Mouse (Mus musculus) embryonic facial prominence, embryonic 13.5 days (tissue): ENCODE results near the gene Slc35f6. TPM values are rescaled to one million over a fixed set of nuclear protein-coding genes. Genes with fewer than 3 reads are reported as not detected.

Experiments
- ATAC-seq: fragments of 200-750 bp; cut with Nextera tagmentation; 2 replicates; pipeline ENCODE4 v1.8.0; 2017; ENCODE audit warnings: low read depth; ENCODE audit not compliant: insufficient number of reproducible peaks, insufficient read depth, low FRiP score, low TSS enrichment
- H3K27ac ChIP-seq: fragments of 300-500 bp; sonication (generic); 2 replicates; pipeline ENCODE4 v1.5.1; 2015; ENCODE audit warnings: moderate library complexity, mild to moderate bottlenecking, inconsistent platforms
- H3K27me3 ChIP-seq: fragments of 300-500 bp; sonication (generic); 2 replicates; pipeline ENCODE4 v1.6.1; 2015; ENCODE audit warnings: mild to moderate bottlenecking, inconsistent platforms
- H3K36me3 ChIP-seq: fragments of 300-500 bp; sonication (generic); 2 replicates; pipeline ENCODE4 v1.6.1; 2015; ENCODE audit warnings: mild to moderate bottlenecking, inconsistent platforms
- H3K4me1 ChIP-seq: fragments of 300-500 bp; sonication (generic); 2 replicates; pipeline ENCODE4 v1.6.1; 2015; ENCODE audit warnings: inconsistent platforms
- H3K4me2 ChIP-seq: fragments of 300-500 bp; sonication (generic); 2 replicates; pipeline ENCODE4 v1.6.1; 2015; ENCODE audit warnings: moderate library complexity, mild to moderate bottlenecking, inconsistent platforms
- H3K4me3 ChIP-seq: fragments of 300-500 bp; sonication (generic); 2 replicates; pipeline ENCODE4 v1.5.1; 2015; ENCODE audit warnings: mild to moderate bottlenecking, inconsistent platforms
- H3K9ac ChIP-seq: fragments of 300-500 bp; sonication (generic); 2 replicates; pipeline ENCODE4 v1.6.1; 2015; ENCODE audit warnings: mild to moderate bottlenecking, inconsistent platforms
- H3K9me3 ChIP-seq: fragments of 300-500 bp; sonication (generic); 2 replicates; pipeline ENCODE4 v1.6.1; 2016; ENCODE audit warnings: inconsistent platforms
- WGBS: fragments of 180-500 bp; shearing (Covaris S2); methylation state at CpG from one replicate; pipeline ENCODE4 v1.1.7; 2015; ENCODE audit warnings: mixed read lengths; 5-methylcytosine and 5-hydroxymethylcytosine counted together
- polyA plus RNA-seq: library from polyadenylated mRNA; unstranded; fragments of >200 nt; fragmentation: Nextera tagmentation; extraction: Ambion mirVana; gene quantifications from 2 replicates; pipeline ENCODE4 v1.2.1, GENCODE M21; 2015

The Slc35f6 gene
- polyA plus RNA-seq, 1 experiment from 2014 or later: 25.0 TPM

DNA sequence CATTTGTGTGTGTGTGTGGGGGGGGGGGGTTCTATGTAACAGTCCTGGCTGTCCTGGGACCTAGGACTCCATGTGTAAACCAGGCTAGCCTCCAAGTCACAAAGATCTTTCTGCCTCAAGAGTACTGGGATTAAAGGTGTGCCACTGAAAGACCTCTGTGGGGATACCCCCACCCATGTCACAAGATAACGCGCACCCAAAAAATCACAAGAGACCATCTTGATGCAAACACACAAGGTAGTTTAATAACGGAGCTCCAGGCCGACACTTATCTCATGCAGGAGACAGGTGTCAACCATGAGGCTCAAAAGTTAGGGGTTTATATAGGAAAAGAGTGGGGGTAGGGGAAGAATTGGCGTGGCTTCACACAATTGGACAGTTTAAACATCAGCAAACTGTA, 13.1 kb downstream of the Slc35f6 start:
- H3K27me3 ChIP-seq: no peaks in the 10 kb centered on the region
- no peaks in the 10 kb centered on the region for H3K9me3 ChIP-seq
- ATAC-seq: no peak

DNA sequence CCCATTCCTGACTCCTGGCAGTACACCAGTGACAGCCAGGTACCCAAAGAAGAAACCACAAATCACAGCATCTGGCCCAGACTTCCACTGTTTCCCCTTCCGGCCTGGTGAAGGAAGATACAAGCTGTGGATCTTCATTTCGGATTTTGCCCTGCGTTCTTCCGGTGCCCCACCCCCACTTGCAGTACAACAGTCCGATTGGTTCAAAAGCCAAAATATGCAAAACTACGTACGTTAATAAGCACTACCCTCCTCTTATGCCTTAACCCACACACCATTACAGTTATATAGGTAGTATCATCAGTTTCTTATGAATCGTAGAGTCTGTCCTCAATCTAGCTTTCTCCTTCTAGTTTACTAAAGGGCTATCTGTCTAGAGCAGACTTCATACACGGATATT, 17.6 kb downstream of the Slc35f6 start:
- no peaks in the 10 kb centered on the region for H3K9me3 ChIP-seq

More for the DNA sequence above, 13.1 kb downstream of the Slc35f6 start:
- Histone ChIP-seq H3K4me2 (no peak overlapping the region), H3K4me3 (no peak overlapping the region), H3K27ac (no peak overlapping the region), H3K36me3 (peaks cover 33% of the 10 kb centered on the region), H3K4me1 (no peaks in the 10 kb centered on the region), H3K9ac (no peak overlapping the region)
- WGBS: 93% methylated on average over 5 of the region's 5 CpGs

DNA sequence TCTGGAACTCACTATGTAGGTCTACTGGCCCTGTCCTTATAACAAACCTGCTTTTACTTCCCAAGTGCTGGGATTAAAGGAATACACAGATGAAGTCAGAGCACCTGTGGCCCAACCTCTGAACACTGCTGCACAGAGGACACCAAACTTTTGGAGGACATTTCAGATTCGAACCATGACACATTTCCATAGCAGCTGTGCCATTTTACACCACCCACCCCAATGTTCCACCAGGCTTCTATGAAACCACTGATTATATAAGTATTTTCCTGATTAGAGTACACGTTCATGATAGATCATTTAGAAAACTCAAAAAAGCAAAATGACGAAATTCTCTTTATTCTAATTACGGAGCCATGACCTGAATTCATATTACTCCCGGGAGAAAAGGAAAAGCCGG, 18.2 kb downstream of the Slc35f6 start:
- H3K36me3 ChIP-seq: peaks cover 16% of the 10 kb centered on the region
- peak overlapping the region; percentile 87 for H3K27ac ChIP-seq
- no peaks in the 10 kb centered on the region for H3K27me3 ChIP-seq
- WGBS: 49% methylated on average over 6 of the region's 6 CpGs
- H3K9ac ChIP-seq: peak overlapping the region; percentile 73
- H3K4me3 ChIP-seq: peak overlapping the region; percentile 68
- no peaks in the 10 kb centered on the region for H3K9me3 ChIP-seq
- peak overlapping the region; percentile 75 for H3K4me2 ChIP-seq
- H3K4me1 ChIP-seq: peaks cover 21% of the 10 kb centered on the region
- no peak for ATAC-seq

More for the DNA sequence above, 17.6 kb downstream of the Slc35f6 start:
- no peak for ATAC-seq
- Histone ChIP-seq H3K27ac (no peak overlapping the region), H3K4me3 (no peak overlapping the region), H3K4me1 (peaks cover 21% of the 10 kb centered on the region), H3K36me3 (peaks cover 11% of the 10 kb centered on the region), H3K27me3 (no peaks in the 10 kb centered on the region), H3K4me2 (no peak overlapping the region), H3K9ac (no peak overlapping the region)
- 92% methylated on average over 9 of the region's 9 CpGs for WGBS

DNA sequence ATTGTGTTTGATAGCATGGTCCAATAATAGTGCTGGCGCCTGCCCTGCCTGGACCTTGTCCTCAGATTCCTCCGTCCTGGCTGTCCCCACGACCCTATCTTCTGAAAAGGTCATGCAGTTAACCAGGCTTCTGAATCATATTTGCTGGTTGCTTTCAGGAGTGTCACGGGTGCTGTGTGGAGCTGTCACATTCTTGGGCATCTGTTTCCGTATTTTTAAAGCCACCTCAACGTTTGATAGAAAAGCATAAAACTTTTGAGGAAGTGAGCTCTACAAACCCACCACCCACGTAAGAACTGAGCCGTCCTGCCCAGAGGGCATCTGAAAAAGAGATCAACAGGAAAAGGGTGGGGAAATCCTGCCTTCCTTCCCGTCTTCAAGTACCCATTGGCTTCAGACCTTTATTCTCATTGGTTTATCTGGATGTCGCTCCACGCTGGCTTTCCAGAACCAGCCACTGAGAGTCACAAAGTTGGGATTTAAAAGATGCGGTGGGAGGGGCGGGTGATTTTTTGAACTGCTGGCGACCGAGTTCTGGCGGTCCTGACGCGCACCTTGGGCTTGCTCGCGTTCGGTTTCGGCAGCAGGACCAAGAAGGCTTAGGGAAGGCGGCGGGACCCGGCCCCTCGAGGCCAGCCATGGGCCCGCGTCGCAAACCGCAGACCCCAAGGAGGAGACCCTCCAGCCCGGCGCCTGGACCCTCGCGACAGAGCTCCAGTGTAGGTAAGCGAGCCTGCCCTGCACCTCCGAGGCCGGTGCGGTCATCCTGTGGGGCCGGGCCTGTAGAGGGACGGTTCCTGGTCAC, 18.9 kb downstream of the Slc35f6 start, which contains the start of gene Cenpa:
TSS of gene Cenpa (plus strand) at position 387 of the 805 bp plus-strand sequence.
- Histone ChIP-seq H3K4me2 (peak within 1 kb of the TSS; percentile 75), H3K4me1 (peaks cover 21% of the 10 kb centered on the region), H3K27ac (peak within 1 kb of the TSS; percentile 87), H3K4me3 (peak within 1 kb of the TSS; percentile 68), H3K36me3 (peaks cover 17% of the 10 kb centered on the region), H3K27me3 (no peaks in the 10 kb centered on the region), H3K9me3 (no peaks in the 10 kb centered on the region), H3K9ac (peak within 1 kb of the TSS; percentile 80)
- ATAC-seq: peak; percentile 90
- under 1% methylated on average over 40 of the region's 40 CpGs for WGBS

DNA sequence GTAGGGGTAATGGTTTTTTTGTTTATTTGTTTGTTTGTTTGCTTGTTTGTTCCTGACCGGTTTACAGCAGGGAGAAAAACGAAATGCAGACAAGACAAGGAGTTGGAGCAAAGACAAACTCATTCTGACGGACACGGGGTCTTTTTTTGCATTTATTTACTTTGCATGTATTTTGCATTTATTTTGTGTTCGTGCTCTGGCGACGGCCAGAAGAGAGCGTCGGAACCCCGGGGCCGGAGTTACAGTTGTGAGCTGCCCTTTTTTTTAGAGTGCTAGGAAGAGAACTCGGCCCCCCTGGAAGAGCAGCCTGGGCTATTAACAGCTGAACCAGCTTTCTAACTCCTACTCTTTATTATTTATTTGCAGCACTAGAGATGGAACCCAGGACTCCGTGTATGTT, 19.5 kb downstream of the Slc35f6 start:
- no peak for ATAC-seq
- WGBS: under 1% methylated on average over 13 of the region's 13 CpGs

DNA sequence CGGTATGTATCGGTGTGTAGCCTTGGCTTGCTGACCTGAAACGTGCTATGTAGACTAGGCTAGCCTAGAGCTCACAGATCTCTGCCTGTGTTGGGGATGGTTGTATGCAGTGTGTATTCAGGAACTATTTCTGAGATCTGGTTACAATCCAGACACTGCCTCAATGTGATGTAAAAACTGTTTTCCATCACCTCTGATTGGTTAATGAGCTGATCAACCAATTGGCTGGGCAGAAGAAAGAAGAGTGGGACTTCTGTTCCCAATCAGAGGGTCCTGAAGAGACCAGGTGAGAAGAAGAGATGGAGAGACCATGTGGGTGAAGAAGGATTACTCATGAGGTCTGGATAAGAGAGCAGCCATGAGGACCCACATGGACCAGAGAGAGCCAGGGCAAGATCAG, 20.0 kb downstream of the Slc35f6 start:
- H3K9ac ChIP-seq: peak overlapping the region; percentile 80

More for the DNA sequence above, 19.5 kb downstream of the Slc35f6 start:
- Histone ChIP-seq H3K4me2 (peak overlapping the region; percentile 75), H3K4me1 (peaks cover 21% of the 10 kb centered on the region), H3K36me3 (peaks cover 23% of the 10 kb centered on the region), H3K9ac (peak overlapping the region; percentile 80), H3K27ac (peak overlapping the region; percentile 71), H3K9me3 (no peaks in the 10 kb centered on the region), H3K4me3 (peak overlapping the region; percentile 68), H3K27me3 (no peaks in the 10 kb centered on the region)

DNA sequence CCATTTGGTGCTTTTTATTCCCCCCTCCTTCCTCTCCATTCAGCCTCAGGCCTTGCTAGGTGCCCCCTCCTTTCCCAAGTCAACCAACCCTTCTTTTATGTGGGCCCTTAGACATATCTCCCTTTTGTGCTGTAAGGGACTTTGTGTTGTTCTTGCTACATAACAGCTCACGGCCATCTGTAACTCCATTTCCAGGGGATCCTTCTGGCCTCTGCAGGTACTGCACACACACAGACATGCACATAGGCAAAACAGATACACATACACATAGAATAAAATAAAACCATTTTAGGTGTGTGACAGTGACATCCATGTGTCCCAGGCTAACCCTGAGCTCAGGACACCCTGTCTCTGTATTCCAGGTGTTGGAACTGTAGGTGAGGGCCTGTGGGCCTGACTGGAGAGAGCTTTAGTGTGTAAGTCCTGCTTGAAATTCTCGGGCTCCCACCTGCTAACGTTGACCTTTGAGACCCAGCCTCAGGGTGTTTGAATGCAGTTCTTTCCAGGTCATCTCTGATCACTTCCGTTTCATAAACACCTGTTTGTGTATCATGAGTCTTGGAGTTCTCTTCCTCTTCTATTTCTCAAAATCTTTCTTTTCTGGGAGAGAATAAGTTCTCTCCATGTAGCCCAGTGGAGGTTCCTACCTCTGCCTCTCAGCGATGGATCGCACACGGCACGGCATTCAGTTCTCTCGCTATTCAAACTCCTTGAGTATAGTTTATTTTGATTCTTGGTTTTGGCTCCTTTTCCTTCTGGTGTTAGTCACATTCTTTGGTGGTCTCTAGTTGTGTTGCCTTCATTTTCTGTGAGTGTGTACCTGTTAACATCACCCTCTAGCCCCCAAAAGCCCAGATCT, 21.1 kb downstream of the Slc35f6 start:
- H3K4me3 ChIP-seq: peak overlapping the region; percentile 68; the same call in 1 of the 2 replicates
- WGBS: 86% methylated on average over 9 of the region's 9 CpGs
- H3K4me2 ChIP-seq: peak overlapping the region; percentile 75
- H3K9me3 ChIP-seq: no peaks in the 10 kb centered on the region
- peaks cover 40% of the 10 kb centered on the region for H3K36me3 ChIP-seq
- no peaks in the 10 kb centered on the region for H3K27me3 ChIP-seq
- no peak overlapping the region for H3K27ac ChIP-seq
- no peak overlapping the region for H3K9ac ChIP-seq
- ATAC-seq: no peak
- H3K4me1 ChIP-seq: peaks cover 21% of the 10 kb centered on the region

More for the DNA sequence above, 20.0 kb downstream of the Slc35f6 start:
- 15% methylated on average over 3 of the region's 3 CpGs for WGBS
- no peak for ATAC-seq
- peaks cover 28% of the 10 kb centered on the region for H3K36me3 ChIP-seq
- no peaks in the 10 kb centered on the region for H3K9me3 ChIP-seq
- H3K27ac ChIP-seq: peak overlapping the region; percentile 4; the same call in 1 of the 2 replicates
- H3K27me3 ChIP-seq: no peaks in the 10 kb centered on the region
- peaks cover 21% of the 10 kb centered on the region for H3K4me1 ChIP-seq
- H3K4me2 ChIP-seq: peak overlapping the region; percentile 75
- H3K4me3 ChIP-seq: peak overlapping the region; percentile 68

DNA sequence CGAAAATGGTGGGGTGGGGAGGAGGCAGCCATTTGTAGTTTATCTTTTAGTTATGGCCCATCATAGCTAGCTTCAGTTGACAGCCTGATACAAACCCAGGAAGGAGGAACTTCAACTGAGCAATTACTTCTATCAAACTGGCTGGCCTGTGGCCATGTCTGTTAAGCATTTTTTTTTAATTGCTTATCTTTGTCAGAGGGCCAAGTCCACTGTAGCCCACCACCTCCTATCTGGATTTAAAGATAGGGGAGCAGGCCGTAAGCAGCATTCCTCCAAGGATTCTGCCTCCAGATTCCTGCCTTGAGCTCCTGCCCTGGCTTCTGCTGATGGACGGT, 21.7 kb downstream of the Slc35f6 start:
- H3K4me2 ChIP-seq: 0 out of 2 replicates have a peak overlapping the region, but pooled peaks have one; percentile 75
- H3K9me3 ChIP-seq: no peaks in the 10 kb centered on the region
- no peaks in the 10 kb centered on the region for H3K27me3 ChIP-seq
- H3K9ac ChIP-seq: no peak overlapping the region
- peaks cover 21% of the 10 kb centered on the region for H3K4me1 ChIP-seq
- H3K36me3 ChIP-seq: peaks cover 45% of the 10 kb centered on the region
- 78% methylated on average over 3 of the region's 3 CpGs for WGBS
- no peak overlapping the region for H3K27ac ChIP-seq
- H3K4me3 ChIP-seq: no peak overlapping the region
- no peak for ATAC-seq

DNA sequence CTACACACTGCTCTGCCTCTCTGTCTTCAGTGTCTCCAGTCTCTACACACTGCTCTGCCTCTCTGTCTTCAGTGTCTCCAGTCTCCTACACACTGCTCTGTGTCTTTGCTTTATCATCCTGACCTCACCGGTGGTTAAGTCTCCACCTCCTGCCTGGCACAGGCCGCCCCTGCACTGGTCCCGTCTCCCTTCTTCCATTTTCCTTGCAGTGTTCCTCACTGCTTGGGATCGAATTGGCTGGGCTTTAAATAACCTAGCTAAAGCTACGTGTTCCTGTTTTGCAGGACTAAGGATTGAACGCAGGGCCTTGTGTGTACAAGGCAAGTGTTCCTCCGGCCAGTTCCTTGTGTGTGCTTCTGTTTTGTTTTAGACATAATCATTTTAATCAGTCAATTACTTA, 22.4 kb downstream of the Slc35f6 start:
- no peaks in the 10 kb centered on the region for H3K9me3 ChIP-seq
- peaks cover 21% of the 10 kb centered on the region for H3K4me1 ChIP-seq
- H3K27me3 ChIP-seq: no peaks in the 10 kb centered on the region
- no peak overlapping the region for H3K4me2 ChIP-seq
- no peak for ATAC-seq
- H3K4me3 ChIP-seq: no peak overlapping the region
- H3K9ac ChIP-seq: no peak overlapping the region
- no peak overlapping the region for H3K27ac ChIP-seq
- WGBS: 94% methylated on average over 7 of the region's 7 CpGs
- H3K36me3 ChIP-seq: peaks cover 49% of the 10 kb centered on the region

DNA sequence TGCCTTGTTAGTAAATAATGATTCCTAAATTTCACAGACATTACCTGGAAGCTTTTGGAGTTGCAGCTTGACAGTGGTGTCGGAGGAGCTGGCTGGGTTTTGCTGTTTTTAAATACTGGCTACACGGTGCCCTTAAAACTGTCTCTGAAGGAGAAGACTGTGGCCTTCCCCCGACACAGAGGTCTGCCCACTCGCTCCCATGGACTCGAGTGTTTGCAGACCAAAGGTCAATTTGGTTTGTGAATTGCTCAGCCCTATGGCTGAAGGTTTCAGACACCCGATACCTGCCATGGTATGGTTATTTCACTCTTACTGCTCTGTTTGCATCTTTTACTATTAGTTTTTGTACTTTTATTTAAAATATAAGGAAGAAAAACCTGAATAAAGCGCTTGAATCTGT, 26.3 kb downstream of the Slc35f6 start:
- no peak for ATAC-seq
- H3K4me3 ChIP-seq: no peak overlapping the region
- peaks cover 59% of the 10 kb centered on the region for H3K36me3 ChIP-seq
- H3K9ac ChIP-seq: no peak overlapping the region
- WGBS: 83% methylated on average over 7 of the region's 7 CpGs
- H3K27me3 ChIP-seq: no peaks in the 10 kb centered on the region
- no peak overlapping the region for H3K4me2 ChIP-seq
- no peak overlapping the region for H3K27ac ChIP-seq
- H3K9me3 ChIP-seq: no peaks in the 10 kb centered on the region
- peaks cover 3% of the 10 kb centered on the region for H3K4me1 ChIP-seq

DNA sequence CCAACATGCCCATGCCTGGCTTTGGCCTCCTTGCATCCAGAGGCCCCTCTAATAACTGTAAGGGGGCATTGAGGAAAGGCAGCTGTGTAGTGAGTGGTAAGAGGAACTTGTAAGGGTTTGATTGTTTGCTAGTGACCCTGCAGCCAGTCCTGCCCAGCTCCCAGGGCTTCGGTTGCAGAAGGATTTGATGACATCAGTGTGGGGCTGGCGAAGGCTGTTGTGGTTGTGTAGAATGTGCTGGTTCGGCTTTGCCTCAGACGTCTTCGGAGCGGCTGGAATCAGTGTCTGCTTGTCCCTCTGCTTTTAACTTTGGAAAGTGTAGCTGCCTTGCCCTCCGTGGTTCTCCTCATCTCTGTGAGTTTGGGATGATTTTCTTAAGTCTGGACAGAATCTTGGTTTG, 29.1 kb downstream of the Slc35f6 start:
- no peak for ATAC-seq
- H3K27me3 ChIP-seq: no peaks in the 10 kb centered on the region
- H3K4me1 ChIP-seq: no peaks in the 10 kb centered on the region
- no peak overlapping the region for H3K4me3 ChIP-seq
- no peak overlapping the region for H3K9ac ChIP-seq
- 78% methylated on average over 7 of the region's 7 CpGs for WGBS
- peaks cover 46% of the 10 kb centered on the region for H3K36me3 ChIP-seq
- no peak overlapping the region for H3K4me2 ChIP-seq
- no peak overlapping the region for H3K27ac ChIP-seq
- no peaks in the 10 kb centered on the region for H3K9me3 ChIP-seq
